Mouse (Mus musculus): ENCODE data around the gene Wdfy4. TPM values are rescaled to one million over a fixed set of nuclear protein-coding genes. Genes with fewer than 3 reads are reported as not detected.

The Wdfy4 gene
- total RNA-seq, 2 experiments from 2014 or later, result 2.4 to 5.8 TPM

GRCm38 (mm10) chr14:32991082-32991481, 194.2 kb downstream of the Wdfy4 start, which contains the start of gene Lrrc18:
TSS of gene Lrrc18 (plus strand) at chr14:32991382.
- DNase-seq (ENCODE audit: low spot score in 2 of 2), result no peak

GRCm38 (mm10) chr14:32986659-32987058, 198.6 kb downstream of the Wdfy4 start:
- no peak for DNase-seq (ENCODE audit: low spot score in 2 of 2)

- DNase-seq (ENCODE audit: low spot score in 2 of 2), result no peak
These were observed 201.1 kb downstream of the Wdfy4 start for GRCm38 (mm10) chr14:32984176-32984738.

- no peak for DNase-seq (ENCODE audit: low spot score in 2 of 2)
These were observed 214.6 kb downstream of the Wdfy4 start for GRCm38 (mm10) chr14:32970700-32971099.

- no peak for DNase-seq (ENCODE audit: low spot score in 2 of 2)
These were observed 220.6 kb downstream of the Wdfy4 start for GRCm38 (mm10) chr14:32964742-32965141.

- DNase-seq (ENCODE audit: low spot score in 2 of 2), result peak; percentile 62 to 65
These were observed 224.8 kb downstream of the Wdfy4 start for GRCm38 (mm10) chr14:32960481-32960880.

- no peak for DNase-seq (ENCODE audit: low spot score in 2 of 2)
These were observed 226.6 kb downstream of the Wdfy4 start for GRCm38 (mm10) chr14:32958671-32959070.

- DNase-seq (ENCODE audit: low spot score in 2 of 2), result no peak
These were observed 228.8 kb downstream of the Wdfy4 start for GRCm38 (mm10) chr14:32956486-32956885.

- DNase-seq (ENCODE audit: low spot score in 2 of 2), result no peak
These were observed 234.7 kb downstream of the Wdfy4 start for GRCm38 (mm10) chr14:32950312-32951301.

GRCm38 (mm10) chr14:32947512-32947911, 237.8 kb downstream of the Wdfy4 start:
- no peak for DNase-seq (ENCODE audit: low spot score in 2 of 2)

GRCm38 (mm10) chr14:32939217-32939616, 246.1 kb downstream of the Wdfy4 start:
- no peak for DNase-seq (ENCODE audit: low spot score in 2 of 2)

- no peak for DNase-seq (ENCODE audit: low spot score in 2 of 2)
These were observed 251.2 kb downstream of the Wdfy4 start for GRCm38 (mm10) chr14:32934064-32934463.

GRCm38 (mm10) chr14:32932220-32932619, 253.1 kb downstream of the Wdfy4 start:
- no peak for DNase-seq (ENCODE audit: low spot score in 2 of 2)

GRCm38 (mm10) chr14:32931709-32932108, 253.6 kb downstream of the Wdfy4 start:
- DNase-seq (ENCODE audit: low spot score in 2 of 2), result no peak

- DNase-seq (ENCODE audit: low spot score in 2 of 2), result no peak
These were observed 261.4 kb downstream of the Wdfy4 start for GRCm38 (mm10) chr14:32923871-32924270.

GRCm38 (mm10) chr14:32917919-32918318, 267.4 kb downstream of the Wdfy4 start:
- no peak for DNase-seq (ENCODE audit: low spot score in 2 of 2)

- DNase-seq (ENCODE audit: low spot score in 2 of 2), result no peak
These were observed 269.9 kb downstream of the Wdfy4 start for GRCm38 (mm10) chr14:32915360-32915759.

- DNase-seq (ENCODE audit: low spot score in 2 of 2), result no peak
These were observed 274.1 kb downstream of the Wdfy4 start for GRCm38 (mm10) chr14:32911187-32911586.

All from adrenal gland, adult 18-20 months (tissue).